Mouse (Mus musculus): ENCODE results near the gene Prcd. TPM values are rescaled to one million over a fixed set of nuclear protein-coding genes. Genes with fewer than 3 reads are reported as not detected.

Prcd gene
- total and polyA plus RNA-seq, 3 experiments = not detected

- no peaks in the 10 kb centered on the region for H3K9me3 ChIP-seq (replicated peaks; ENCODE audit: low read length)
- H3K79me2 ChIP-seq (replicated peaks; ENCODE audit: control insufficient read depth, extremely low read depth, insufficient read depth, poor library complexity, severe bottlenecking) = no peaks in the 10 kb centered on the region
- no peak overlapping the region for H3K9ac ChIP-seq (ENCODE audit: insufficient read depth, low read depth)
- no peak overlapping the region for H3K4me3 ChIP-seq (replicated peaks in 1 of 3; ENCODE audit: low read depth in 2 of 3, low read length in 2 of 3, poor library complexity in 1 of 3)
- H3K27ac ChIP-seq (ENCODE audit: insufficient read depth, low read depth) = no peak overlapping the region
- in situ Hi-C loops (cut with MboI; ENCODE audit: low pct_ligation_motif_present, low pct_unique_long_range_greater_than_20kb, low sequenced_read_pairs) (loop anchor here (10.0 kb wide), 1 partner anchor 406 kb away; no protein-coding TSS in a partner anchor), dilution Hi-C loops (cut with MboI; ENCODE audit: extremely low pct_ligation_motif_present, extremely low pct_unique_long_range_greater_than_20kb, low sequenced_read_pairs) (no loop called here)
- no peak overlapping the region for H3K4me2 ChIP-seq (ENCODE audit: insufficient read depth, low read depth, poor library complexity, severe bottlenecking)
- TF ChIP-seq UBTF (IDR thresholded peaks at IDR 0.05; ENCODE audit: low read depth, low read length) = no peak
- TF ChIP-seq CHD2 (IDR thresholded peaks at IDR 0.05; ENCODE audit: low read length) = no peak
- no peak for TF ChIP-seq MAX (IDR thresholded peaks at IDR 0.05; ENCODE audit: low read length)
- no peak for TF ChIP-seq ZMIZ1 (IDR thresholded peaks at IDR 0.05; ENCODE audit: low read depth, low read length)
- TF ChIP-seq HCFC1 (IDR thresholded peaks at IDR 0.05; ENCODE audit: low read depth, low read length) = no peak
- no peak for TF ChIP-seq ETS1 (conservative IDR thresholded peaks at IDR 0.05; ENCODE audit: low read depth, low read length)
- no peak for TF ChIP-seq TBP (conservative IDR thresholded peaks at IDR 0.05; ENCODE audit: low read depth, low read length)
- no peak for TF ChIP-seq IRF4 (IDR thresholded peaks at IDR 0.05; ENCODE audit: low read depth, low read length)
- no peak for TF ChIP-seq MAFK (IDR thresholded peaks at IDR 0.05; ENCODE audit: insufficient replicate concordance, low read length)
- TF ChIP-seq MXI1 (IDR thresholded peaks at IDR 0.05; ENCODE audit: low read depth, low read length) = no peak
- no peak for TF ChIP-seq MAZ (IDR thresholded peaks at IDR 0.05; ENCODE audit: low read depth, low read length)
- TF ChIP-seq GABPA (IDR thresholded peaks at IDR 0.05; ENCODE audit: insufficient replicate concordance, low read depth, low read length) = no peak
- TF ChIP-seq JUN (IDR thresholded peaks at IDR 0.05; ENCODE audit: insufficient read depth, low read depth, low read length) = no peak
- no peak for TF ChIP-seq SIN3A (IDR thresholded peaks at IDR 0.05; ENCODE audit: low read length)
- TF ChIP-seq USF1 (IDR thresholded peaks at IDR 0.05; ENCODE audit: low read depth, low read length) = no peak
- TF ChIP-seq MEF2A (IDR thresholded peaks at IDR 0.05; ENCODE audit: borderline replicate concordance, low read depth, low read length) = no peak
- no peak for TF ChIP-seq EP300 (IDR thresholded peaks at IDR 0.05; ENCODE audit: low read length)
- no peak for TF ChIP-seq ZNF384 (IDR thresholded peaks at IDR 0.05; ENCODE audit: low read depth, low read length)
- no peak for TF ChIP-seq CHD1 (IDR thresholded peaks at IDR 0.05; ENCODE audit: low read depth, low read length)
- peaks cover 65% of the 10 kb centered on the region for H3K27me3 ChIP-seq (replicated peaks)
- no peak for DNase-seq (ENCODE audit: extremely low read depth)
- no peaks in the 10 kb centered on the region for H3K36me3 ChIP-seq (replicated peaks in 1 of 2; ENCODE audit: control insufficient read depth in 1 of 2, insufficient read depth in 1 of 2, low read length in 1 of 2)
- H3K4me1 ChIP-seq (ENCODE audit: control insufficient read depth in 1 of 2, insufficient read depth in 2 of 2) = peaks cover 0 to 30% of the 10 kb centered on the region in 2 experiments; a peak in 3 of 4 replicates
Measured at GRCm38 (mm10) chr11:116648213-116648921, 5.0 kb upstream of the Prcd start.

- Histone ChIP-seq H3K4me3 (replicated peaks in 1 of 3; ENCODE audit: low read depth in 2 of 3, low read length in 2 of 3, poor library complexity in 1 of 3) (no peak overlapping the region), H3K79me2 (replicated peaks; ENCODE audit: control insufficient read depth, extremely low read depth, insufficient read depth, poor library complexity, severe bottlenecking) (no peaks in the 10 kb centered on the region), H3K9ac (ENCODE audit: insufficient read depth, low read depth) (no peak overlapping the region), H3K4me2 (ENCODE audit: insufficient read depth, low read depth, poor library complexity, severe bottlenecking) (no peak overlapping the region), H3K27ac (ENCODE audit: insufficient read depth, low read depth) (no peak overlapping the region), H3K36me3 (replicated peaks in 1 of 2; ENCODE audit: control insufficient read depth in 1 of 2, insufficient read depth in 1 of 2, low read length in 1 of 2) (no peaks in the 10 kb centered on the region), H3K9me3 (replicated peaks; ENCODE audit: low read length) (no peaks in the 10 kb centered on the region), H3K4me1 (ENCODE audit: control insufficient read depth in 1 of 2, insufficient read depth in 2 of 2) (peaks cover 3 to 24% of the 10 kb centered on the region in 2 experiments; a peak in 3 of 4 replicates), H3K27me3 (replicated peaks) (peaks cover 69% of the 10 kb centered on the region)
- dilution Hi-C loops (cut with MboI; ENCODE audit: extremely low pct_ligation_motif_present, extremely low pct_unique_long_range_greater_than_20kb, low sequenced_read_pairs) = no loop called here
- no peak for DNase-seq (ENCODE audit: extremely low read depth)
- in situ Hi-C loops (cut with MboI; ENCODE audit: low pct_ligation_motif_present, low pct_unique_long_range_greater_than_20kb, low sequenced_read_pairs) = loop anchor here (10.0 kb wide), 1 partner anchor 406 kb away; no protein-coding TSS in a partner anchor
- TF ChIP-seq SMC3 (IDR thresholded peaks at IDR 0.05; ENCODE audit: low read depth, low read length) (no peak), MYC (IDR thresholded peaks at IDR 0.05; ENCODE audit: low read depth, low read length) (no peak), RCOR1 (conservative IDR thresholded peaks at IDR 0.05; ENCODE audit: low read depth, low read length) (no peak), EP300 (IDR thresholded peaks at IDR 0.05; ENCODE audit: low read length) (no peak), MAFK (IDR thresholded peaks at IDR 0.05; ENCODE audit: insufficient replicate concordance, low read length) (no peak), ETS1 (conservative IDR thresholded peaks at IDR 0.05; ENCODE audit: low read depth, low read length) (no peak), CHD1 (IDR thresholded peaks at IDR 0.05; ENCODE audit: low read depth, low read length) (no peak), ZKSCAN1 (IDR thresholded peaks at IDR 0.05; ENCODE audit: borderline replicate concordance, low read depth, low read length) (no peak), CTCF (conservative IDR thresholded peaks at IDR 0.05 in 1 of 2, IDR thresholded peaks at IDR 0.05 in 1 of 2; ENCODE audit: low read depth in 2 of 2, low read length in 2 of 2) (no peak), UBTF (IDR thresholded peaks at IDR 0.05; ENCODE audit: low read depth, low read length) (no peak)
Measured at GRCm38 (mm10) chr11:116648976-116649375, 4.4 kb upstream of the Prcd start.
